In the genomic region with DNA sequence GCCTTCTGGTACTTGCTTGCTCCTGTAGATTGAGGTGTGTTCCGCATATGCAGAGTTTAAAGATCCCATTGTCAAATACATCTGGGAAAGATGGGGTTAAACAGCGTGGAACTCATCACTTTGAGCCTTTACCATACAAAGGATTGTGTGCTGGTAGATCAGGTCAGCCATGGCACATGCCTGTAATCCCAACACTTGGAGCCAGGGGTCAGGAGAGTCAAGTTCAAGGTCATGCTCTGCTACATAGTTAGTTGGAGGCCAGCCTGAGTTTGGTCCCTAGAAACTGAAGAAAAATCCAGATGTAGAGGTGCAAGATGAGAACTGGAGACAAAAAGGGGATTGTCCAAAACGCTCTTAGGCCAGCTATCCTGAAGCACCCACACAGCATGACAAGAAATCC, we compare ENCODE assay signal across 11 mouse cellular contexts. TPM values are rescaled to one million over a fixed set of nuclear protein-coding genes. Genes with fewer than 3 reads are reported as not detected.
DNase-seq lines count a peak whose midpoint lies in the region.
"Had no signal": no experiment of that assay in that cellular context is flagged by ENCODE, and none has a peak within 500 bp of the region (broad histone marks: within the 10 kb centered on the region; RNA-seq: fewer than 3 reads in every experiment).

No protein-coding gene starts in this region.

- DNase-seq in cerebellum, postnatal 10 days = peak; percentile 50 to 52
- no peak for DNase-seq in cerebellum, adult 18-20 months
- DNase-seq in layer of hippocampus, adult 11-12 months (ENCODE audit: low spot score) = peak; percentile 25
- DNase-seq in layer of hippocampus, adult 8-10 months (ENCODE audit: low spot score in 2 of 2) = no peak
- DNase-seq in ES-CJ7 (ENCODE audit: low read depth, low spot score) = peak; percentile 25
- peak; percentile 26 for DNase-seq in lung, postnatal 36 days
- DNase-seq in urinary bladder, postnatal 14 days (ENCODE audit: low spot score) = no peak
- no peak for DNase-seq in thymus, postnatal 25 days
- DNase-seq: B cell, adult 2 months; cerebellum, postnatal 36 days; gastrocnemius, postnatal 10 days had no signal

RNA-seq across cellular contexts. Expression of a gene that starts 31.3 kb away (rescaled TPM):
- total RNA-seq in layer of hippocampus, adult 8-10 months (2022) = 10 to 100 TPM; 29.4 to 32.3 (median 30.6) TPM

RNA-seq across cellular contexts. Expression of a gene that starts 31.5 kb away (rescaled TPM):
- total RNA-seq in layer of hippocampus, adult 8-10 months (2022) = 10 to 100 TPM; 51.1 to 63.2 (median 59.1) TPM

Comparison
In these comparisons a context has a peak if more than half of its experiments do, and no peak if none do; other contexts are left out.
1. DNase-seq: peak in cerebellum, postnatal 10 days (2 of 2), layer of hippocampus, adult 11-12 months (single experiment), ES-CJ7 (single experiment) and lung, postnatal 36 days (single experiment); none in cerebellum, adult 18-20 months (0 of 2), layer of hippocampus, adult 8-10 months (0 of 2), urinary bladder, postnatal 14 days (single experiment) and thymus, postnatal 25 days (single experiment).